Mouse (Mus musculus): ENCODE data around the gene Padi3. TPM values are rescaled to one million over a fixed set of nuclear protein-coding genes. Genes with fewer than 3 reads are reported as not detected.

The Padi3 gene
- polyA plus RNA-seq, 1 experiment from 2014 or later, result 0.45 TPM

GRCm38 (mm10) chr4:140780507-140780906 is 29.9 kb downstream of the Padi3 start:
- ATAC-seq (ENCODE audit: insufficient number of reproducible peaks, low FRiP score), result no peak
- H3K36me3 ChIP-seq, result no peaks in the 10 kb centered on the region
- no peak overlapping the region for H3K4me2 ChIP-seq
- peaks cover 15% of the 10 kb centered on the region for H3K4me1 ChIP-seq (replicated peaks)
- no peak overlapping the region for H3K4me3 ChIP-seq
- H3K27me3 ChIP-seq (replicated peaks), result no peaks in the 10 kb centered on the region
- H3K9me3 ChIP-seq (replicated peaks), result peaks cover 6% of the 10 kb centered on the region
- 75% methylated on average over 14 of the region's 14 CpGs for WGBS
- H3K27ac ChIP-seq (ENCODE audit: poor library complexity, severe bottlenecking), result peak overlapping the region; percentile 47
- no peak overlapping the region for H3K9ac ChIP-seq

- Histone ChIP-seq H3K9ac (no peak overlapping the region), H3K4me1 (replicated peaks) (peaks cover 15% of the 10 kb centered on the region), H3K27me3 (replicated peaks) (no peaks in the 10 kb centered on the region), H3K36me3 (no peaks in the 10 kb centered on the region), H3K27ac (ENCODE audit: poor library complexity, severe bottlenecking) (peak overlapping the region; percentile 47; the same call in 1 of the 2 replicates), H3K9me3 (replicated peaks) (peaks cover 6% of the 10 kb centered on the region), H3K4me3 (no peak overlapping the region), H3K4me2 (peak overlapping the region; percentile 14; the same call in 1 of the 2 replicates)
- WGBS, result 10% methylated on average over 19 of the region's 19 CpGs
- ATAC-seq (ENCODE audit: insufficient number of reproducible peaks, low FRiP score), result peak; percentile 60
Measured at GRCm38 (mm10) chr4:140779803-140780397, 30.5 kb downstream of the Padi3 start.

GRCm38 (mm10) chr4:140776623-140777022 is 33.8 kb downstream of the Padi3 start:
- whole genome bisulfite sequencing, result 70% methylated on average over 13 of the region's 13 CpGs

GRCm38 (mm10) chr4:140775876-140776275 is 34.6 kb downstream of the Padi3 start:
- H3K4me1 ChIP-seq (replicated peaks), result peaks cover 17% of the 10 kb centered on the region
- peaks cover 4% of the 10 kb centered on the region; the same call in 1 of the 2 replicates for H3K9me3 ChIP-seq (replicated peaks)
- WGBS, result 68% methylated on average over 10 of the region's 10 CpGs
- H3K36me3 ChIP-seq, result no peaks in the 10 kb centered on the region
- H3K4me3 ChIP-seq, result no peak overlapping the region
- no peak overlapping the region for H3K27ac ChIP-seq (ENCODE audit: poor library complexity, severe bottlenecking)
- no peaks in the 10 kb centered on the region for H3K27me3 ChIP-seq (replicated peaks)
- H3K4me2 ChIP-seq, result no peak overlapping the region
- no peak for ATAC-seq (ENCODE audit: insufficient number of reproducible peaks, low FRiP score)
- no peak overlapping the region for H3K9ac ChIP-seq

More at GRCm38 (mm10) chr4:140776623-140777022, 33.8 kb downstream of the Padi3 start:
- no peak overlapping the region for H3K27ac ChIP-seq (ENCODE audit: poor library complexity, severe bottlenecking)
- H3K27me3 ChIP-seq (replicated peaks), result no peaks in the 10 kb centered on the region
- H3K9ac ChIP-seq, result no peak overlapping the region
- peaks cover 4% of the 10 kb centered on the region; the same call in 1 of the 2 replicates for H3K9me3 ChIP-seq (replicated peaks)
- peaks cover 15% of the 10 kb centered on the region for H3K4me1 ChIP-seq (replicated peaks)
- no peaks in the 10 kb centered on the region for H3K36me3 ChIP-seq
- ATAC-seq (ENCODE audit: insufficient number of reproducible peaks, low FRiP score), result no peak
- H3K4me2 ChIP-seq, result no peak overlapping the region
- H3K4me3 ChIP-seq, result no peak overlapping the region

- H3K9ac ChIP-seq, result no peak overlapping the region
- H3K27me3 ChIP-seq (replicated peaks), result no peaks in the 10 kb centered on the region
- peaks cover 16% of the 10 kb centered on the region; the same call in 1 of the 2 replicates for H3K4me1 ChIP-seq (replicated peaks)
- no peak overlapping the region for H3K27ac ChIP-seq (ENCODE audit: poor library complexity, severe bottlenecking)
- H3K4me3 ChIP-seq, result no peak overlapping the region
- no peak overlapping the region for H3K4me2 ChIP-seq
- peaks cover under 1% of the 10 kb centered on the region; the same call in 1 of the 2 replicates for H3K9me3 ChIP-seq (replicated peaks)
- no peaks in the 10 kb centered on the region for H3K36me3 ChIP-seq
- 86% methylated on average over 9 of the region's 9 CpGs for WGBS
- ATAC-seq (ENCODE audit: insufficient number of reproducible peaks, low FRiP score), result no peak
Measured at GRCm38 (mm10) chr4:140774893-140775292, 35.6 kb downstream of the Padi3 start.

GRCm38 (mm10) chr4:140774025-140774800 is 36.2 kb downstream of the Padi3 start, which contains the start of gene Padi4:
TSS of gene Padi4 (minus strand) at chr4:140774236.
- no peak within 1 kb of the TSS for H3K4me3 ChIP-seq
- no peaks in the 10 kb centered on the region for H3K36me3 ChIP-seq
- WGBS, result 80% methylated on average over 21 of the region's 21 CpGs
- no peaks in the 10 kb centered on the region; the same call in 1 of the 2 replicates for H3K9me3 ChIP-seq (replicated peaks)
- H3K27me3 ChIP-seq (replicated peaks), result no peaks in the 10 kb centered on the region
- no peak within 1 kb of the TSS for H3K4me2 ChIP-seq
- peaks cover 10% of the 10 kb centered on the region; the same call in 1 of the 2 replicates for H3K4me1 ChIP-seq (replicated peaks)
- H3K9ac ChIP-seq, result no peak within 1 kb of the TSS
- H3K27ac ChIP-seq (ENCODE audit: poor library complexity, severe bottlenecking), result no peak within 1 kb of the TSS
- no peak for ATAC-seq (ENCODE audit: insufficient number of reproducible peaks, low FRiP score)

- Histone ChIP-seq H3K9ac (no peak overlapping the region), H3K9me3 (replicated peaks) (no peaks in the 10 kb centered on the region), H3K27me3 (replicated peaks) (no peaks in the 10 kb centered on the region; the same call in 1 of the 2 replicates), H3K4me1 (replicated peaks) (0 out of 2 replicates have a peak, but pooled peaks cover 9% of the 10 kb centered on the region), H3K27ac (ENCODE audit: poor library complexity, severe bottlenecking) (no peak overlapping the region), H3K4me2 (no peak overlapping the region), H3K4me3 (no peak overlapping the region), H3K36me3 (no peaks in the 10 kb centered on the region)
- ATAC-seq (ENCODE audit: insufficient number of reproducible peaks, low FRiP score), result no peak
- 38% methylated on average over 4 of the region's 4 CpGs for WGBS
Measured at GRCm38 (mm10) chr4:140771091-140771490, 39.4 kb downstream of the Padi3 start.

GRCm38 (mm10) chr4:140770433-140770832 is 40.0 kb downstream of the Padi3 start:
- Histone ChIP-seq H3K27me3 (replicated peaks) (no peaks in the 10 kb centered on the region; the same call in 1 of the 2 replicates), H3K4me1 (replicated peaks) (0 out of 2 replicates have a peak, but pooled peaks cover 9% of the 10 kb centered on the region), H3K27ac (ENCODE audit: poor library complexity, severe bottlenecking) (peak overlapping the region; percentile 48), H3K9ac (peak overlapping the region; percentile 6; the same call in 1 of the 2 replicates), H3K4me2 (peak overlapping the region; percentile 63), H3K4me3 (peak overlapping the region; percentile 43), H3K9me3 (replicated peaks) (no peaks in the 10 kb centered on the region), H3K36me3 (no peaks in the 10 kb centered on the region)
- 8% methylated on average over 13 of the region's 13 CpGs for whole genome bisulfite sequencing
- ATAC-seq (ENCODE audit: insufficient number of reproducible peaks, low FRiP score), result no peak

GRCm38 (mm10) chr4:140768973-140769372 is 41.5 kb downstream of the Padi3 start:
- Histone ChIP-seq H3K27ac (ENCODE audit: poor library complexity, severe bottlenecking) (no peak overlapping the region), H3K4me2 (no peak overlapping the region), H3K9me3 (replicated peaks) (no peaks in the 10 kb centered on the region), H3K36me3 (no peaks in the 10 kb centered on the region), H3K9ac (no peak overlapping the region), H3K4me1 (replicated peaks) (0 out of 2 replicates have a peak, but pooled peaks cover 9% of the 10 kb centered on the region), H3K4me3 (no peak overlapping the region), H3K27me3 (replicated peaks) (no peaks in the 10 kb centered on the region; the same call in 1 of the 2 replicates)
- 73% methylated on average over 5 of the region's 5 CpGs for WGBS
- no peak; the same call in 1 of the 2 replicates for ATAC-seq (ENCODE audit: insufficient number of reproducible peaks, low FRiP score)

GRCm38 (mm10) chr4:140765936-140766335 is 44.5 kb downstream of the Padi3 start:
- no peak overlapping the region for H3K4me2 ChIP-seq
- no peak overlapping the region for H3K27ac ChIP-seq (ENCODE audit: poor library complexity, severe bottlenecking)
- WGBS, result 71% methylated on average over 3 of the region's 3 CpGs
- H3K36me3 ChIP-seq, result no peaks in the 10 kb centered on the region
- H3K9ac ChIP-seq, result no peak overlapping the region
- H3K9me3 ChIP-seq (replicated peaks), result no peaks in the 10 kb centered on the region
- 0 out of 2 replicates have a peak, but pooled peaks cover 7% of the 10 kb centered on the region for H3K4me1 ChIP-seq (replicated peaks)
- no peaks in the 10 kb centered on the region; the same call in 1 of the 2 replicates for H3K27me3 ChIP-seq (replicated peaks)
- H3K4me3 ChIP-seq, result no peak overlapping the region
- ATAC-seq (ENCODE audit: insufficient number of reproducible peaks, low FRiP score), result no peak

- no peak overlapping the region for H3K4me3 ChIP-seq
- no peak; the same call in 1 of the 2 replicates for ATAC-seq (ENCODE audit: insufficient number of reproducible peaks, low FRiP score)
- no peak overlapping the region for H3K9ac ChIP-seq
- no peaks in the 10 kb centered on the region for H3K9me3 ChIP-seq (replicated peaks)
- 18% methylated on average over 9 of the region's 9 CpGs for WGBS
- no peak overlapping the region for H3K27ac ChIP-seq (ENCODE audit: poor library complexity, severe bottlenecking)
- no peaks in the 10 kb centered on the region for H3K36me3 ChIP-seq
- no peaks in the 10 kb centered on the region; the same call in 1 of the 2 replicates for H3K27me3 ChIP-seq (replicated peaks)
- no peaks in the 10 kb centered on the region for H3K4me1 ChIP-seq (replicated peaks)
- H3K4me2 ChIP-seq, result no peak overlapping the region
Measured at GRCm38 (mm10) chr4:140763158-140763557, 47.3 kb downstream of the Padi3 start.
